10 mouse cellular contexts compared by ENCODE assay signal in the genomic region with DNA sequence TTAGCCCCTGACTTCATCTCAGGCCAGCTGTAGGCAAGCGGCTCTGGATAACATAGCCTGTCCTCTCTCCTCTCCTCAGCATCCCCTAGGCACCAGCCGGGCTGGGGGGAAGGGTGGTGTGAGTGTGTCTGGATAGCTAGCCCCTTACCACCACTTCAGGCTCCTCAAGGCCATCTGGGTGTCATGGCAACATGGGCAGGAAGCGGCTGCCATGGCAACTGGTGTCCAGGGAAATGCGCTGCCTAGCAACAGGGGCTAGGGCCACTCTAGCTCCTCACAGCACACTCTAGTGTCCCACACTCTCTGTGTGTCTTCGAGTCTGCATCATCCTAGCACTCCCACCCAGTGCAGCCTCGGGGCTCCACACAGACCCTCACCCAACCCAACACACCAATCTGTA. TPM values are rescaled to one million over a fixed set of nuclear protein-coding genes. Genes with fewer than 3 reads are reported as not detected.
DNase-seq lines count a peak whose midpoint lies in the region; ATAC-seq lines count a peak whose summit lies in the region.
"Had no signal": no experiment of that assay in that cellular context is flagged by ENCODE, and none has a peak within 500 bp of the region (broad histone marks: within the 10 kb centered on the region; RNA-seq: fewer than 3 reads in every experiment).

No protein-coding gene starts in this region.

- DNase-seq in cerebellum, postnatal 4 days (ENCODE audit: low spot score in 2 of 2), result peak; percentile 59 to 82
- no peak for DNase-seq in cerebellum, postnatal 36 days
- DNase-seq in left cerebral cortex, postnatal 14 days (ENCODE audit: low spot score in 2 of 2), result peak; percentile 84 to 94
- peak; percentile 94 for DNase-seq in retina, postnatal 1 day
- no peak for DNase-seq in spleen, adult 18-20 months
- DNase-seq in lung, postnatal 14 days, result no peak

- H3K36me3 ChIP-seq in forebrain, embryonic 15.5 days, result no peaks in the 10 kb centered on the region

- WGBS in forebrain, embryonic 15.5 days, result 17% methylated on average over 6 of the region's 6 CpGs

- intact Hi-C loops in left cerebral cortex, postnatal 14 days (cut with DNase I), result loop anchor here (5.0 to 10.0 kb wide), 2 partner anchors 36 to 289 kb away; a partner anchor contains a TSS

- H3K4me2 ChIP-seq in forebrain, embryonic 15.5 days (replicated peaks), result peak overlapping the region; percentile 22

- peak; percentile 90 for ATAC-seq in forebrain, embryonic 15.5 days (replicated peaks)
- no peak for ATAC-seq in monocyte, adult 5-6 weeks (replicated peaks; ENCODE audit: insufficient number of reproducible peaks, low FRiP score, low TSS enrichment, poor library complexity, severe bottlenecking)

- H3K27ac ChIP-seq in forebrain, embryonic 15.5 days (replicated peaks), result peak overlapping the region; percentile 72

- no peaks in the 10 kb centered on the region for H3K9me3 ChIP-seq in forebrain, embryonic 15.5 days

- peak overlapping the region; percentile 14; the same call in 1 of the 2 replicates for H3K9ac ChIP-seq in forebrain, embryonic 15.5 days (replicated peaks)

- H3K27me3 ChIP-seq in forebrain, embryonic 15.5 days, result no peaks in the 10 kb centered on the region

- H3K4me3 ChIP-seq in forebrain, embryonic 15.5 days, result 0 out of 2 replicates have a peak overlapping the region, but pooled peaks have one; percentile 7

- peaks cover 30% of the 10 kb centered on the region for H3K4me1 ChIP-seq in forebrain, embryonic 15.5 days

RNA-seq across cellular contexts. Expression of a gene that starts 4.0 kb away (rescaled TPM):
- 0.27 TPM in 1 of 2 replicates, not detected in the other for polyA plus RNA-seq in forebrain, embryonic 15.5 days (2015; fragmentation: Nextera tagmentation; extraction: Ambion mirVana)
- not detected for total RNA-seq in left cerebral cortex, postnatal 14 days (2021)
- not detected in 3 replicates for total RNA-seq in monocyte, adult 5-6 weeks (2017)
- total RNA-seq: left cerebral cortex, adult 8-10 months had no signal
- polyA plus RNA-seq: spleen, adult 2 months had no signal

RNA-seq across cellular contexts. Expression of a gene that starts 21.2 kb away (rescaled TPM):
- polyA plus RNA-seq in forebrain, embryonic 15.5 days (2015; fragmentation: Nextera tagmentation; extraction: Ambion mirVana), result 17.9 and 18.9 TPM in 2 replicates
- total RNA-seq in left cerebral cortex, postnatal 14 days (2021), result 100 to 1,000 TPM; 151 to 155 TPM
- total RNA-seq in monocyte, adult 5-6 weeks (2017), result 0.76 to 6.5 TPM (median 1.2 TPM) in 3 replicates

RNA-seq across cellular contexts. Expression of a gene that starts 34.8 kb away (rescaled TPM):
- 114 and 119 TPM in 2 replicates for polyA plus RNA-seq in forebrain, embryonic 15.5 days (2015; fragmentation: Nextera tagmentation; extraction: Ambion mirVana)
- total RNA-seq in left cerebral cortex, postnatal 14 days (2021), result 10 to 100 TPM; 42.1 to 50.2 TPM
- total RNA-seq in monocyte, adult 5-6 weeks (2017), result 78.5 to 79.6 TPM (median 79.2 TPM) in 3 replicates

RNA-seq across cellular contexts. Expression of a gene that starts 34.8 kb away (rescaled TPM):
- 441 and 464 TPM in 2 replicates for polyA plus RNA-seq in forebrain, embryonic 15.5 days (2015; fragmentation: Nextera tagmentation; extraction: Ambion mirVana)
- total RNA-seq in left cerebral cortex, postnatal 14 days (2021), result 100 to 1,000 TPM in 1 of 2 experiments, 10 to 100 TPM in 1; 88.1 to 106 TPM
- 90.8 to 134 TPM (median 92.1 TPM) in 3 replicates for total RNA-seq in monocyte, adult 5-6 weeks (2017)

RNA-seq across cellular contexts. Expression of a gene that starts 44.4 kb away (rescaled TPM):
- polyA plus RNA-seq in forebrain, embryonic 15.5 days (2015; fragmentation: Nextera tagmentation; extraction: Ambion mirVana), result 3.1 and 6.6 TPM in 2 replicates
- not detected for total RNA-seq in left cerebral cortex, postnatal 14 days (2021)
- 4.2 TPM in 1 of 3 replicates, not detected in the others for total RNA-seq in monocyte, adult 5-6 weeks (2017)
- total RNA-seq: left cerebral cortex, adult 8-10 months had no signal
- polyA plus RNA-seq: spleen, adult 2 months had no signal

Comparison
In these comparisons a context has a peak if more than half of its experiments do, and no peak if none do; other contexts are left out.
1. DNase-seq: peak in cerebellum, postnatal 4 days (2 of 2), left cerebral cortex, postnatal 14 days (2 of 2) and retina, postnatal 1 day (single experiment); none in cerebellum, postnatal 36 days (0 of 2), spleen, adult 18-20 months (0 of 2) and lung, postnatal 14 days (single experiment).
2. RNA of a gene that starts 21.2 kb away (total RNA-seq): 151 to 155 TPM in left cerebral cortex, postnatal 14 days; 0.76 to 6.5 TPM in monocyte, adult 5-6 weeks; every median in the first group is over 10 times any median in the second.